Mouse (Mus musculus): ENCODE results near the gene Lrrc20. TPM values are rescaled to one million over a fixed set of nuclear protein-coding genes. Genes with fewer than 3 reads are reported as not detected.
"Not testable (repeated sequence)": the region's sequence is repeated elsewhere in the genome, so short reads cannot be mapped to it uniquely, and the experiment has no call there.

Lrrc20 gene
- polyA plus RNA-seq, 1 experiment from 2014 or later = 13.0 TPM

GRCm38 (mm10) chr10:61610650-61611235 is 135.1 kb downstream of the Lrrc20 start:
- Histone ChIP-seq H3K36me3 (replicated peaks) (no peaks in the 10 kb centered on the region), H3K4me3 (no peak overlapping the region), H3K4me1 (peaks cover 9% of the 10 kb centered on the region), H3K27me3 (replicated peaks; ENCODE audit: low read depth, poor library complexity, severe bottlenecking) (peaks cover 8% of the 10 kb centered on the region; the same call in 1 of the 2 replicates), H3K9me3 (no peaks in the 10 kb centered on the region), H3K27ac (replicated peaks) (no peak overlapping the region)
- peak; percentile 64 for DNase-seq (ENCODE audit: low spot score)
- 69% methylated on average over 8 of the region's 8 CpGs for WGBS

DNA sequence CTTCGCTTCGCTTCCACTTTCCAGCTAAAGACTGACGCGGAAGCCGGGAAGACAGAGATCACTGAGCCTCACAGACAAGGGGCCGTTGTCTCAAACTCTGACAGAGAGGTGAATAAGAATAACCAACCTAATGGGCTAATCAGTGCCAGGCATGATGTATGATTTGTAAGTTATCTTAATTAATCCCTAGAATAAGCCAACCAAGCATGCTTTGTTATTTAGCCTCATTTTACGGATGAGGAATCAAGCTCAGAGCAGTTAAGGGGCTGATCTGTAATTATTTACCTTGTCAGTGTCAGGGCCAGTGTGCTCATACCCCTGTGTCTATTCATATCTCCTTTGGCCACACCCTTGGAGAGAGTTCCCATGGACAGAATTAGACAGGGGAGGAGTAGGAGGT is 138.7 kb downstream of the Lrrc20 start:
- H3K9me3 ChIP-seq = peaks cover 4% of the 10 kb centered on the region; the same call in 1 of the 2 replicates
- H3K27me3 ChIP-seq (replicated peaks; ENCODE audit: low read depth, poor library complexity, severe bottlenecking) = no peaks in the 10 kb centered on the region; the same call in 1 of the 2 replicates
- WGBS = 91% methylated on average over 7 of the region's 7 CpGs
- no peak overlapping the region for H3K27ac ChIP-seq (replicated peaks)
- peaks cover 5% of the 10 kb centered on the region for H3K4me1 ChIP-seq
- no peaks in the 10 kb centered on the region for H3K36me3 ChIP-seq (replicated peaks)
- DNase-seq (ENCODE audit: low spot score) = no peak
- H3K4me3 ChIP-seq = no peak overlapping the region

DNA sequence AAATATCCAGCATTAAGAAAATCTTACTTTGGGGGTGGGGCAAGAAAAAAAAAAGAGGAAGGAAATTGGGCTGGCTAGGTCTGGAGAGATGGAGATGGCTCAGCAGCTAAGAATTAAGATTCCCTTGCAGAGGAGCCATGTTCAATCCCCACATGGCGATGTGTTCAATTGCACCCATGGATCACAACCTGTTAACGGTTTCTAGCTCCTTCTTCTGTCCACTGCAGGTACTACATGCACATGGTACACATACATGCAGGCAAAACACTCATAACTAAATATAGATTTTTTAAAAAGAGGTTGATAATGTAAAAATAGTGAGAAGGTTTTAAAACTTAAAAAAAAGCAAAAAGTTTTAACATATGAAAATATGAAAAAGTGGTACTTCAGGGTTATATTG is 142.9 kb downstream of the Lrrc20 start:
- Histone ChIP-seq H3K27ac (replicated peaks) (no peak overlapping the region), H3K4me3 (no peak overlapping the region), H3K27me3 (replicated peaks; ENCODE audit: low read depth, poor library complexity, severe bottlenecking) (peaks cover 7% of the 10 kb centered on the region), H3K9me3 (peaks cover 4% of the 10 kb centered on the region; the same call in 1 of the 2 replicates), H3K4me1 (peaks cover 4% of the 10 kb centered on the region; the same call in 1 of the 2 replicates), H3K36me3 (replicated peaks) (no peaks in the 10 kb centered on the region)
- no peak for DNase-seq (ENCODE audit: low spot score)
- WGBS = 79% methylated on average over 2 of the region's 2 CpGs

DNA sequence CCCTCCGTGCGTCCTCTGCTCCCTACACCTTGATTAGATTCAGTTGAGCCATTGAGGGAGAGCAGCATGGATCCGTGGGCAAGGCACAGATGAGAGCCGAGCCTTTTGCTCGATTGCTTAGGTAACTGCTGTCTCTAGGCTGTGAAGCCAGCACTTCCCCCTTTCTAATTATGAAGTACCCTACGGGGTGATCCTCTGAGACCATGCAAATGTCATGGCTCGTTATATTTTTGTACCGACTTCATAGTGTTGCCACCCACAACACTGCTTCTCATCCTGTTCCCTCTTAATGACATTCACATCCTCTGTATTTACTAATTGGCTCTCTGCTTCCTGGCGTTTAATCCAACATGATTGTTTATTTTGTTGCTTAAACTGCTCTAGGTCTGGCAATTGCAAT is 146.1 kb downstream of the Lrrc20 start:
- 64% methylated on average over 9 of the region's 9 CpGs for WGBS
- H3K4me1 ChIP-seq = peaks cover 23% of the 10 kb centered on the region
- H3K27me3 ChIP-seq (replicated peaks; ENCODE audit: low read depth, poor library complexity, severe bottlenecking) = peaks cover 38% of the 10 kb centered on the region
- peaks cover 4% of the 10 kb centered on the region; the same call in 1 of the 2 replicates for H3K9me3 ChIP-seq
- no peaks in the 10 kb centered on the region for H3K36me3 ChIP-seq (replicated peaks)
- H3K27ac ChIP-seq (replicated peaks) = no peak overlapping the region
- H3K4me3 ChIP-seq = no peak overlapping the region
- no peak for DNase-seq (ENCODE audit: low spot score)

DNA sequence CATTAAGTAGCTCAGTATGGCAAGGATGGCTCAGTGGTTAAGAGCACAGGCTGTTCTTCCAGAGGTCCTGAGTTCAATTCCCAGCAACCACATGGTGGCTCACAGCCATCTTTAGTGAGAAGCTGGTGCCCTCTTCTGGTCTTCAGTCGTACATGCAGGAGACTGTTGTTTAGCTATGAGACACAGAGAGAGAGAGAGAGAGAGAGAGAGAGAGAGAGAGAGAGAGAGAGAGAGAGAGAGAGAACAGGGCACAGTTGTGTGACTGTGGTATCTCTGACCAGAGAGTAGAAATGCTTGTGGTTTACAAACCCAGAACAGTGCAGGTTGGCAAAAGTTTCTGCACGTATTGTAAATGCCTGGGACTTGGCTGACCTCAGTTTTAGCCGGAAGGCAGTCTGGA is 148.3 kb downstream of the Lrrc20 start:
- H3K27ac ChIP-seq (replicated peaks); H3K4me3 ChIP-seq; H3K36me3 ChIP-seq (replicated peaks); H3K9me3 ChIP-seq; DNase-seq (ENCODE audit: low spot score): not testable (repeated sequence)
- 68% methylated on average over 3 of the region's 3 CpGs for WGBS
- Histone ChIP-seq H3K4me1 (peaks cover 40% of the 10 kb centered on the region), H3K27me3 (replicated peaks; ENCODE audit: low read depth, poor library complexity, severe bottlenecking) (peaks cover 53% of the 10 kb centered on the region)

- Histone ChIP-seq H3K4me3 (peak overlapping the region; percentile 58), H3K9me3 (no peaks in the 10 kb centered on the region), H3K36me3 (replicated peaks) (no peaks in the 10 kb centered on the region), H3K4me1 (peaks cover 40% of the 10 kb centered on the region), H3K27ac (replicated peaks) (no peak overlapping the region), H3K27me3 (replicated peaks; ENCODE audit: low read depth, poor library complexity, severe bottlenecking) (peaks cover 53% of the 10 kb centered on the region)
- 22% methylated on average over 5 of the region's 5 CpGs for WGBS
- no peak for DNase-seq (ENCODE audit: low spot score)
Measured at GRCm38 (mm10) chr10:61624771-61625170, 149.2 kb downstream of the Lrrc20 start.

DNA sequence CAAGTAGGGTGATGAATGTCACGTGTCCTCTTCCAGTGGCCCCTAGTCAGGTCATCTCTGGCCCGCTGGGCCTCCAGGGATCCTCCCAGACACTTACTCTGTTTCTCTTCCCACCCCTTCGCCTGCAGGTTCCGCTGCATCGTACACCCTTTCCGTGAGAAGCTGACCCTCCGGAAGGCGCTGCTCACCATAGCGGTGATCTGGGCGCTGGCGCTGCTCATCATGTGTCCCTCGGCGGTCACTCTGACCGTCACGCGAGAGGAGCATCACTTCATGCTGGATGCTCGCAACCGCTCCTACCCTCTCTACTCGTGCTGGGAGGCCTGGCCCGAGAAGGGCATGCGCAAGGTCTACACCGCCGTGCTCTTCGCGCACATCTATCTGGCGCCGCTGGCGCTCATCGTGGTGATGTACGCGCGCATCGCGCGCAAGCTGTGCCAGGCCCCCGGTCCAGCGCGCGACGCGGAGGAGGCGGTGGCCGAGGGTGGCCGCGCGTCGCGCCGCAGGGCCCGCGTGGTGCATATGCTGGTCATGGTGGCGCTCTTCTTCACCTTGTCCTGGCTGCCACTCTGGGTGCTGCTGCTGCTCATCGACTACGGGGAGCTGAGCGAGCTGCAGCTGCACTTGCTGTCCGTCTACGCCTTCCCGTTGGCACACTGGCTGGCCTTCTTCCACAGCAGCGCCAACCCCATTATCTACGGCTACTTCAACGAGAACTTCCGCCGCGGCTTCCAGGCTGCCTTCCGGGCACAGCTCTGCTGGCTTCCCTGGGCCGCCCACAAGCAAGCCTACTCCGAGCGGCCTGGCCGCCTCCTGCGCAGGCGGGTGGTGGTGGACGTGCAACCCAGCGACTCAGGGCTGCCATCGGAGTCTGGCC is 150.0 kb downstream of the Lrrc20 start:
- DNase-seq (ENCODE audit: low spot score) = peak; percentile 44
- WGBS = 3% methylated on average over 74 of the region's 74 CpGs
- Histone ChIP-seq H3K27ac (replicated peaks) (peak overlapping the region; percentile 45), H3K4me1 (peaks cover 40% of the 10 kb centered on the region), H3K27me3 (replicated peaks; ENCODE audit: low read depth, poor library complexity, severe bottlenecking) (peaks cover 53% of the 10 kb centered on the region), H3K4me3 (peak overlapping the region; percentile 58), H3K36me3 (replicated peaks) (no peaks in the 10 kb centered on the region), H3K9me3 (no peaks in the 10 kb centered on the region)

DNA sequence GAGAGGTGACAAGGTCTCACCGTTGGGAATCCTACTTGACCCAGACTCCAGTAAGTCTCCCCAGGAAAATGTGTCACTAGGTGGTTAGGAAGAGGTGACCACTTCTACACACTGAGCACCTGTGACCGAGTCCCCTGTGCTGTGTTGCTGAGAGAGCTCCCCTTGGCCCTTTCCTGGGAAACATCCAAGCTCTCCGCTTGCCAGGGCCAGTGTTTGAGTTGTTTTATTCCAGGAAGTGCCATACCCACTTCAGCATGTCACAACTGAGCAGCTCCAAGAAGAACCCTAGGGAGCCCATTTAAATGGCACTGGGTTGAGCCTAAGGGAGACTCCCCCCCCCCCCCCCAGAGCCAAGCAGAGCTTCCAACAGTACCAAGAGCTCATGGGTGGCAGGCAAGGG is 150.9 kb downstream of the Lrrc20 start:
- peaks cover 53% of the 10 kb centered on the region for H3K27me3 ChIP-seq (replicated peaks; ENCODE audit: low read depth, poor library complexity, severe bottlenecking)
- WGBS = 77% methylated on average over 3 of the region's 3 CpGs
- no peaks in the 10 kb centered on the region for H3K36me3 ChIP-seq (replicated peaks)
- H3K4me1 ChIP-seq = peaks cover 40% of the 10 kb centered on the region
- no peaks in the 10 kb centered on the region for H3K9me3 ChIP-seq
- H3K4me3 ChIP-seq = no peak overlapping the region
- no peak overlapping the region for H3K27ac ChIP-seq (replicated peaks)
- no peak for DNase-seq (ENCODE audit: low spot score)

- H3K27me3 ChIP-seq (replicated peaks; ENCODE audit: low read depth, poor library complexity, severe bottlenecking) = peaks cover 53% of the 10 kb centered on the region
- H3K4me1 ChIP-seq = peaks cover 40% of the 10 kb centered on the region
- no peak overlapping the region for H3K4me3 ChIP-seq
- no peak overlapping the region for H3K27ac ChIP-seq (replicated peaks)
- 51% methylated on average over 15 of the region's 15 CpGs for WGBS
- no peaks in the 10 kb centered on the region for H3K36me3 ChIP-seq (replicated peaks)
- no peaks in the 10 kb centered on the region for H3K9me3 ChIP-seq
- peak; percentile 59 for DNase-seq (ENCODE audit: low spot score)
Measured at GRCm38 (mm10) chr10:61627195-61627937, 151.8 kb downstream of the Lrrc20 start.

- no peak overlapping the region for H3K4me3 ChIP-seq
- no peaks in the 10 kb centered on the region for H3K9me3 ChIP-seq
- H3K27me3 ChIP-seq (replicated peaks; ENCODE audit: low read depth, poor library complexity, severe bottlenecking) = peaks cover 52% of the 10 kb centered on the region
- no peak for DNase-seq (ENCODE audit: low spot score)
- 0 out of 2 replicates have a peak overlapping the region, but pooled peaks have one; percentile 10 for H3K27ac ChIP-seq (replicated peaks)
- H3K36me3 ChIP-seq (replicated peaks) = no peaks in the 10 kb centered on the region
- H3K4me1 ChIP-seq = peaks cover 38% of the 10 kb centered on the region
- 72% methylated on average over 4 of the region's 4 CpGs for WGBS
Measured at GRCm38 (mm10) chr10:61627938-61628250, 152.3 kb downstream of the Lrrc20 start.

Measured in embryonic facial prominence, embryonic 10.5 days (tissue).